Mouse (Mus musculus) kidney, embryonic 16.5 days (tissue): ENCODE data around the gene Pym1. TPM values are rescaled to one million over a fixed set of nuclear protein-coding genes. Genes with fewer than 3 reads are reported as not detected.
"Not testable (repeated sequence)": the region's sequence is repeated elsewhere in the genome, so short reads cannot be mapped to it uniquely, and the experiment has no call there.

Experiments used
- ATAC-seq: fragments of 200-750 bp; cut with Nextera tagmentation; 2 replicates; pipeline ENCODE4 v1.8.0; 2017; ENCODE audit warnings: moderate TSS enrichment; ENCODE audit not compliant: low FRiP score, low TSS enrichment
- H3K27ac ChIP-seq: fragments of 300-500 bp; sonication (generic); 2 replicates; pipeline ENCODE4 v1.5.1; 2014; ENCODE audit warnings: low read length
- H3K27me3 ChIP-seq: fragments of 300-500 bp; sonication (generic); 2 replicates; pipeline ENCODE4 v1.6.1; 2014; ENCODE audit warnings: low read length, control low read depth, mixed read lengths; ENCODE audit not compliant: insufficient read depth
- H3K36me3 ChIP-seq: fragments of 300-500 bp; sonication (generic); 2 replicates; pipeline ENCODE4 v1.6.1; 2014; ENCODE audit warnings: low read length, control low read depth, mixed read lengths; ENCODE audit not compliant: insufficient read depth
- H3K4me1 ChIP-seq: fragments of 300-500 bp; sonication (generic); 2 replicates; pipeline ENCODE4 v1.6.1; 2014; ENCODE audit warnings: low read length, control low read depth, mixed read lengths; ENCODE audit not compliant: insufficient read depth
- H3K4me2 ChIP-seq: fragments of 300-500 bp; sonication (generic); replicated peaks from 2 replicates; pipeline ENCODE4 v1.6.1; 2014; ENCODE audit warnings: low read depth, low read length
- H3K4me3 ChIP-seq: fragments of 300-500 bp; sonication (generic); 2 replicates; pipeline ENCODE4 v1.5.1; 2014; ENCODE audit warnings: mild to moderate bottlenecking, low read length
- H3K9ac ChIP-seq: fragments of 300-500 bp; sonication (generic); replicated peaks from 2 replicates; pipeline ENCODE4 v1.6.1; 2014; ENCODE audit warnings: low read length
- H3K9me3 ChIP-seq: fragments of 300-500 bp; sonication (generic); 2 replicates; pipeline ENCODE4 v1.6.1; 2016; ENCODE audit warnings: low read length, control low read depth
- WGBS: fragments of 180-500 bp; shearing (Covaris S2); extraction: QIAGEN DNeasy Blood & Tissue Kit; methylation state at CpG from one replicate; pipeline ENCODE4 v1.1.7; 2014; 5-methylcytosine and 5-hydroxymethylcytosine counted together
- polyA plus RNA-seq: library from polyadenylated mRNA; unstranded; fragments of >200 nt; fragmentation: Nextera tagmentation; extraction: Ambion mirVana; gene quantifications from 2 replicates; pipeline ENCODE4 v1.2.1, GENCODE M21; 2015

The Pym1 gene
- polyA plus RNA-seq, 1 experiment from 2014 or later: 40.3 TPM

DNA sequence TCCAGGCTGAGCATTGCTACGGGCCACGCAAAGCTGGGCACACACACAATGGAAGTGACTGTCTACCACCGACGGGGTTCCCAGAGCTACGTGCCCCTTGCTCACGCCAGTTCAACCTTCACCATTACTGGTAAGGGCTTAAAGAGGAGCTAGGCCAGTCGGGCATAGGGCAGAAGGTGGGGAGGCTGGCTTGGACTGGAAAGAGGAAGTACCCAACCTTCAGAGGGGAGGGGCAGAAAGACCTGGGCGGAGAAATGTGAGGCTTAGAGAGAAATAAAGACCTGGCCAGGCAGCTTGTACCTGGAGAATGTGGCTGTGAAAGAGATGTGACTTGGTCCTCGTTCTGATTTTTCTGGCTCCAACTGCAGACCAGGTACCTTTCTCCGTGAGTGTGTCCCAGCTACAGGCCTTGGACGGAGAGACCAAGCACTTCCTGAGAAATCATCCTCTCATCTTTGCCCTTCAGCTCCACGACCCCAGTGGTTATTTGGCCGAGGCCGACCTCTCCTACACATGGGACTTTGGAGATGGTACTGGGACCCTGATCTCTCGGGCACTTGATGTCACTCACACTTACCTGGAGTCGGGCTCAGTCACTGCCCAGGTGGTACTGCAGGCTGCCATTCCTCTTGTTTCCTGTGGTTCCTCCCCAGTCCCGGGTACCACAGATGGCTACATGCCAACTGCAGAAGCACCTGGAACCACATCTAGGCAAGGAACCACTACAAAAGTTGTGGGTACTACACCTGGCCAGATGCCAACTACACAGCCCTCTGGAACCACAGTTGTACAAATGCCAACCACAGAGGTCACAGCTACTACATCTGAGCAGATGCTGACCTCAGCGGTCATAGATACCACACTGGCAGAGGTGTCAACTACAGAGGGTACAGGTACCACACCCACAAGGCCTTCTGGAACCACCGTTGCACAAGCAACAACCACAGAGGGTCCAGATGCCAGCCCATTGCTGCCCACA, 31.8 kb upstream of the Pym1 start:
- ATAC-seq: no peak
- H3K27ac ChIP-seq: no peak overlapping the region
- 90% methylated on average over 19 of the region's 19 CpGs for WGBS
- no peaks in the 10 kb centered on the region for H3K9me3 ChIP-seq
- H3K4me3 ChIP-seq: no peak overlapping the region
- H3K36me3 ChIP-seq: no peaks in the 10 kb centered on the region
- H3K9ac ChIP-seq: no peak overlapping the region
- H3K4me2 ChIP-seq: no peak overlapping the region
- no peaks in the 10 kb centered on the region for H3K4me1 ChIP-seq
- H3K27me3 ChIP-seq: no peaks in the 10 kb centered on the region

DNA sequence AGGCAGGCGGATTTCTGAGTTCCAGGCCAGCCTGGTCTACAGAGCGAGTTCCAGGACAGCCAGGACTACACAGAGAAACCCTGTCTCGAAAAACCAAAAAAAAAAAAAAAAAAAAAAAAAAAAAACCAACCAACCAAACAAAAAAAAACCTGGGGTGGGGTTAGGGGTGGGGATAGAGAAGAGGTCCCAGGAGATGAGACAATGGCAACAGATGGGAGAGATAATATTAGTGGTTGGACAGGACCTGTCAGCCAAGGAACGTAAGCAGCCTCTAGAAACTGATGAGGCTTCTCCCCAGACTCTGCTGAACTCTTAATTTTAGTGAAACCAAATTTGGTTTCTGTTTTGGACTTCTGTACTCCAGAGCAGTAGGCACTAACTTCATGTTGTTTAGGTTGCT, 22.2 kb upstream of the Pym1 start:
- not testable (repeated sequence) for H3K9ac ChIP-seq, H3K9me3 ChIP-seq, H3K27ac ChIP-seq, H3K4me1 ChIP-seq, H3K27me3 ChIP-seq, H3K36me3 ChIP-seq, H3K4me2 ChIP-seq, H3K4me3 ChIP-seq, ATAC-seq
- WGBS: 71% methylated on average over 3 of the region's 4 CpGs

DNA sequence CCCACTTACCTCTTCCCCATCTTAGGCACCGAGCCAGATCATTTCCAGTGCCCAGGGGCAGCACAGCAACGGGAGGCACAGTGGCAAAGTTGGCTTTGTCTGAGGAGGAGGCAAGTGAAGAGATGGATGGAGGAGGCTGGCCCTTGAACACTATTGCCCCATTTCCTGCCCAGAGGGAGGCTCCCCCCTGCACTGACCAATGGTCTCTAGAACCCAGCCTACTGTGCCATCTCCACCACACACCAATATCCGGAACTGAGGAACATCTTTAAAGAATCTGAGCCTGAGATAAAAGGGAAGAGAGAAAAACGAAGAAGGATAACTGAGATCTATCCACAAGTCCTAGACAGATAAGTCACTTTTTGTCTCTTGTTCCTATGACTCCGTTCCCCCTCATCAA, 19.6 kb upstream of the Pym1 start:
- Histone ChIP-seq H3K4me2 (no peak overlapping the region), H3K4me1 (no peaks in the 10 kb centered on the region), H3K9me3 (no peaks in the 10 kb centered on the region; the same call in 1 of the 2 replicates), H3K9ac (no peak overlapping the region), H3K4me3 (no peak overlapping the region), H3K27me3 (no peaks in the 10 kb centered on the region), H3K27ac (no peak overlapping the region), H3K36me3 (peaks cover 3% of the 10 kb centered on the region; the same call in 1 of the 2 replicates)
- WGBS: 85% methylated on average over 5 of the region's 5 CpGs
- ATAC-seq: no peak

DNA sequence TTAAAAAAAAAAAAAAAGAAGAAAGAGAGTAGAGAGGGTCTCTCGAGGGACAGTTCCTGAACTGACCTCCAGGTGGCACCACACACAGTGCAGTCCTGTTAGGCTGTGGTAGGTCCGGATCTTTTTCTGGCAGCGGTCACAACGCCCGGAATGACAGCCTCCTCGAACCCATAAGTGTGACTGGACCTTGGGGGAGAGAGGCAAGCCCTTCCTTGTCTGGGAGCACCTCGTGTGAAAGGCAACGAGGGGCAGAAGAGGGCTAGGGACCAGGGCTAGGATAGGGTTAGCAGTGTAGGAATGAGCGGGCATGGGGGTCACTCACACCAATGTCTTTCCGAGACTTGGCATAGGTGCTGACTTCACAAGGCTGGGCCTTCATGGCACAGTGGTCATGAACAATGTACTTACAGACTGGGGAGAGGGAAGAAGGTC, 16.7 kb upstream of the Pym1 start:
- peaks cover 8% of the 10 kb centered on the region; the same call in 1 of the 2 replicates for H3K36me3 ChIP-seq
- H3K27ac ChIP-seq: no peak overlapping the region
- H3K4me3 ChIP-seq: no peak overlapping the region
- 16% methylated on average over 10 of the region's 10 CpGs for WGBS
- H3K4me2 ChIP-seq: 0 out of 2 replicates have a peak overlapping the region, but pooled peaks have one; percentile 5
- peak; percentile 74 for ATAC-seq
- H3K4me1 ChIP-seq: no peaks in the 10 kb centered on the region
- H3K9ac ChIP-seq: peak overlapping the region; percentile 43
- H3K9me3 ChIP-seq: no peaks in the 10 kb centered on the region; the same call in 1 of the 2 replicates
- H3K27me3 ChIP-seq: no peaks in the 10 kb centered on the region

DNA sequence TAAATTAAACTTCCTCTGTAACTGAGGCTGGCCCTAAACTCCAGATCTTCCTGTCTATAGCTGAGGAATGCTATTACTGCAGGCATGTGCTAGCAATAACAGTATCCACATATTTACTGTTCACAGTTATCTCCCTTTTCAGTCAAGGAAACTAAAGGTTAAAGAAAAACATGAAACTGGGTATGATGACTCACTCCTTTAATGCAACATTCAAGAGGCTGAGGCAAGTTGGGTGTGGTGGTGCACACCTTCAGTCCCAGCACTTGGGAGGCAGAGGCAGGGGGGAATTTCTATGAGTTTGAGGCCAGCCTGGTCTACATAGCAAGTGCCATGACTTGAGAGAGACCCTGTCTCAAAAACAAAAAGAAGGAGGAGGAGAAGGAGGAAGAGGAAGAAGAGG, 15.7 kb upstream of the Pym1 start:
- Histone ChIP-seq H3K27ac (no peak overlapping the region), H3K4me2 (no peak overlapping the region), H3K36me3 (peaks cover 8% of the 10 kb centered on the region; the same call in 1 of the 2 replicates), H3K9me3 (no peaks in the 10 kb centered on the region; the same call in 1 of the 2 replicates), H3K27me3 (no peaks in the 10 kb centered on the region), H3K9ac (no peak overlapping the region), H3K4me3 (no peak overlapping the region), H3K4me1 (no peaks in the 10 kb centered on the region)
- no peak for ATAC-seq

DNA sequence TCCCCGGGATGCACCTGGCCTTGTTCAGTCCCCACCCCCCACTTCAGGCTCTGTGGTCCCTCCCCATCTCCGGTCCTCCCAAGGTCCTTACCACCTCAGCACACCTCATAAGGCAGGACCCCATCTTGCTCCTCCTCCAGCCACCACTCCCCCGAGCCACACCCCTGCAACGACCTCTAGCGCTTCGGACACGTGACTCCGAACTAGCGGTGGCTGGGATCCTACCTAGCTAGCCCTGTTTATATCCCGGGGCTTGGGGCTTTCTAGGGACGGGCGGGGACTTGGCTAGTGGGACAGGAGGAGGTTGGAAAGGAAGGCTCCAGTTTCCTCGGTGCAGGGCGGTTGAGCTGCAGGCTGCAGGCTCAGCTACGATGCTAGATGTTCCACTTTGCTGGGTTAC, 10.3 kb upstream of the Pym1 start:
- WGBS: 3% methylated on average over 15 of the region's 15 CpGs
- Histone ChIP-seq H3K4me1 (no peaks in the 10 kb centered on the region; the same call in 1 of the 2 replicates), H3K36me3 (peaks cover 8% of the 10 kb centered on the region; the same call in 1 of the 2 replicates), H3K27me3 (0 out of 2 replicates have a peak, but pooled peaks cover 5% of the 10 kb centered on the region), H3K9me3 (no peaks in the 10 kb centered on the region; the same call in 1 of the 2 replicates), H3K27ac (no peak overlapping the region), H3K4me2 (peak overlapping the region; percentile 52), H3K4me3 (peak overlapping the region; percentile 24), H3K9ac (peak overlapping the region; percentile 32)
- peak; percentile 78 for ATAC-seq

DNA sequence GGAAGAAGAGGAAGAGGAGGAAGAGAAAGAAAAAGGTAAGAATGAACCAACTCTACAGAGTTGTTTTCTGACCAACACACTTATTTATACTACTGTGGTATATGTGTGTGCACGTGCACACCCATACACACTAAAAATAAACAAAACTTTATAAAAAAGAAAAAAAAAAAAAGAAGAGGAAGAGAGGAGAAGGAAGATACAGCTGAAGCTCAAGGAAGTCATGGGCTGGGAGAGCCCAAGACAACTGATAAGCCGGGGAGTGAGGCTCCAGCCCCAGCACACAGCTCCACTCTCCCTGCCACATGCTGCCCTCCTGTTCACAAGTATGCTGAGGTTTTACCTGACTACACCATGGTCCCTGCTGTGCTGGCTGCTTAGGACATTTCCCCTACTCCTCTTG, 7.4 kb upstream of the Pym1 start:
- H3K4me2 ChIP-seq: no peak overlapping the region
- WGBS: 79% methylated on average over 2 of the region's 2 CpGs

DNA sequence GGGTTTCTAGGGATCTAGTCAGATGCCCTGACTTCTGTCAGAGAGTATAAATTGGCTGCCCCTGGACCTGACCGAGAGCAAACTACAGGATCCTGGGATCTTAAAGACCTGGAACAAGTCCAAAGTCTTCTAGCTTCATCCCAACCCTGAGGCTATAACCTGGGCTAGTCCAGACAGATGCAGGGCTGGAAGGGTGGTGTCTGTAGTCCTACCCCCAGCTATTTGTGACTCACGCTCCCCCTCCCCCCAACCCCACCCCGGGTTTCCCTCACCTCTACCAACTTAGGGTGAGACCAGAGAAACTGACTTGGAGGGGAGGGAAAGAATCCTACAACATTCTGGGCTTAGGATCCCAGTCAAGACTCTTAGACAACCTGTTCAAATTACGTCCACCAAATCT, 5.1 kb upstream of the Pym1 start:
- Histone ChIP-seq H3K4me1 (peaks cover 25% of the 10 kb centered on the region), H3K27me3 (peaks cover 7% of the 10 kb centered on the region; the same call in 1 of the 2 replicates), H3K4me3 (peak overlapping the region; percentile 64), H3K4me2 (peak overlapping the region; percentile 93), H3K9ac (no peak overlapping the region), H3K36me3 (no peaks in the 10 kb centered on the region), H3K9me3 (no peaks in the 10 kb centered on the region), H3K27ac (no peak overlapping the region)
- 39% methylated on average over 4 of the region's 4 CpGs for WGBS
- no peak for ATAC-seq

More for the DNA sequence above, 7.4 kb upstream of the Pym1 start:
- no peak for ATAC-seq
- H3K27ac ChIP-seq: no peak overlapping the region
- peaks cover 20% of the 10 kb centered on the region for H3K4me1 ChIP-seq
- H3K4me3 ChIP-seq: no peak overlapping the region
- H3K27me3 ChIP-seq: peaks cover 7% of the 10 kb centered on the region; the same call in 1 of the 2 replicates
- H3K9me3 ChIP-seq: no peaks in the 10 kb centered on the region
- H3K36me3 ChIP-seq: no peaks in the 10 kb centered on the region
- H3K9ac ChIP-seq: no peak overlapping the region

DNA sequence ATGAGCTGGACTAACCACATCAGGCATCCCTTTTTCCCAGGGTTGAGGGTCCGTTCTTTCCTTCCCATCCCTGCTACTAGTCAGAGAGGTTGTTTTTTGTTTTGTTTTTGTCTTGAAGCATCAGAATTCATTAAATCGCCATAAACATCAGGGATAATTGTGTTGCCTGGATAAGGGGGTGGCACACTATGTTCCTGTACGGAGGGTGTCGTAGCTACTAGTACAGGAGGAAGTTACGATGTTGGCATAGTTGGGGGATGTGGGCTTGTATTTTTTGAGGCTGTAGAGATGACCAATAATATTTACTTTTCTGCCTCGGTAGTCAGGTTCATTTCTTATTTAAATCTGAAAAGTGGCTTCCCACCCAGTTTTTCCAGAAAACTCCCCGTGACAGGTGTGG, 4.5 kb upstream of the Pym1 start:
- WGBS: 5% methylated on average over 7 of the region's 7 CpGs
- H3K9me3 ChIP-seq: no peaks in the 10 kb centered on the region
- H3K4me2 ChIP-seq: peak overlapping the region; percentile 93
- ATAC-seq: no peak
- H3K27ac ChIP-seq: no peak overlapping the region
- H3K4me1 ChIP-seq: peaks cover 25% of the 10 kb centered on the region
- peak overlapping the region; percentile 64 for H3K4me3 ChIP-seq
- peak overlapping the region; percentile 79 for H3K9ac ChIP-seq
- H3K36me3 ChIP-seq: no peaks in the 10 kb centered on the region
- H3K27me3 ChIP-seq: peaks cover 7% of the 10 kb centered on the region; the same call in 1 of the 2 replicates

DNA sequence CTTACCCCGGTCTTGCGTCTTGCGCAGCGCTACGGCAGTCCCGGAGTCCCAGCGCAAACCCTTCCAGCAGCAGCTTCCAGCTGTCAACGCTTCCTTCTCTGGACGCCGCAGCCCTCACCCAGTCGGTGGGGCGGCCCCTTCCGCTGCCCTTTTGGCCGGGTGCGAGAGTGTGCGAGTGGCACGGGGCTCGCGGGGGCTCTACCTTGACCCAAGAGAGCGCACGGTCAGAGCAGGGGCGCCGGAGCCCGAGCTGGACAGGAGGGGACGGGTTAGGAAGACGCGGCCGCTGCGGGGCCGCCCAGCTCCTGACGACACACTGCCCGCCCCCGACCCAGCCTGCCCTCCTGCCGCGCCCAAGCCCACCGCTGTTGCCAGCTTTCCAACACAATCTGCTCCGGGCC, 3.9 kb upstream of the Pym1 start:
- Histone ChIP-seq H3K36me3 (no peaks in the 10 kb centered on the region), H3K4me2 (peak overlapping the region; percentile 93), H3K27ac (peak overlapping the region; percentile 28; the same call in 1 of the 2 replicates), H3K4me3 (peak overlapping the region; percentile 64), H3K27me3 (peaks cover 7% of the 10 kb centered on the region; the same call in 1 of the 2 replicates), H3K4me1 (peaks cover 25% of the 10 kb centered on the region), H3K9ac (peak overlapping the region; percentile 79), H3K9me3 (no peaks in the 10 kb centered on the region)
- under 1% methylated on average over 36 of the region's 37 CpGs for WGBS
- ATAC-seq: peak; percentile 52
